Mouse (Mus musculus): ENCODE measurements at regions not wholly inside any gene's neighbourhood (a gene's known extent, or its start where the extent isn't known, plus 50 kb on each side); places are given as distances from the start of the nearest gene placed in this dataset.

GRCm38 (mm10) chr13:37597575-37597974 is 180.6 kb upstream of the Rreb1 start:
- TF ChIP-seq CTCF (conservative IDR thresholded peaks at IDR 0.05; ENCODE audit: low read length) (no peak), NANOG (IDR thresholded peaks at IDR 0.05; ENCODE audit: borderline replicate concordance, low read length) (no peak)
